Mouse (Mus musculus): ENCODE measurements around the gene Map4k3. TPM values are rescaled to one million over a fixed set of nuclear protein-coding genes. Genes with fewer than 3 reads are reported as not detected.
A peak's percentile ranks its signal among the peaks of the same experiment; 100 is the strongest.
"Not testable (repeated sequence)": the region's sequence is repeated elsewhere in the genome, so short reads cannot be mapped to it uniquely, and the experiment has no call there.

Gene Map4k3
- polyA plus RNA-seq, 1 experiment: 52.5 TPM

GRCm38 (mm10) chr17:80732256-80732655, 4.0 kb upstream of the Map4k3 start:
- Histone ChIP-seq H3K27ac (ENCODE audit: insufficient read depth, low read length) (no peak overlapping the region), H3K27me3 (ENCODE audit: control insufficient read depth, insufficient read depth, low read length, poor library complexity, severe bottlenecking) (no peaks in the 10 kb centered on the region), H3K9ac (ENCODE audit: low read depth, poor library complexity, severe bottlenecking) (no peak overlapping the region), H3K4me3 (ENCODE audit: low read depth, low read length) (no peak overlapping the region), H3K36me3 (ENCODE audit: control insufficient read depth, insufficient read depth, low read length, poor library complexity, severe bottlenecking) (no peaks in the 10 kb centered on the region), H3K4me1 (ENCODE audit: control insufficient read depth, insufficient read depth, low read length) (no peaks in the 10 kb centered on the region), H3K9me3 (replicated peaks; ENCODE audit: control insufficient read depth, insufficient read depth, low read length, poor library complexity, severe bottlenecking) (no peaks in the 10 kb centered on the region)
- TF ChIP-seq POLR2A (IDR thresholded peaks at IDR 0.05; ENCODE audit: insufficient read depth, low read length) (no peak), CTCF (IDR thresholded peaks at IDR 0.05; ENCODE audit: low read depth, low read length) (no peak), EP300 (IDR thresholded peaks at IDR 0.05; ENCODE audit: insufficient read depth, low read depth, low read length) (no peak)

- H3K4me3 ChIP-seq (ENCODE audit: low read depth, low read length); H3K27me3 ChIP-seq (ENCODE audit: control insufficient read depth, insufficient read depth, low read length, poor library complexity, severe bottlenecking); H3K9me3 ChIP-seq (replicated peaks; ENCODE audit: control insufficient read depth, insufficient read depth, low read length, poor library complexity, severe bottlenecking); H3K9ac ChIP-seq (ENCODE audit: low read depth, poor library complexity, severe bottlenecking); H3K27ac ChIP-seq (ENCODE audit: insufficient read depth, low read length); H3K36me3 ChIP-seq (ENCODE audit: control insufficient read depth, insufficient read depth, low read length, poor library complexity, severe bottlenecking); H3K4me1 ChIP-seq (ENCODE audit: control insufficient read depth, insufficient read depth, low read length): not testable (repeated sequence)
These were observed 2.0 kb upstream of the Map4k3 start for GRCm38 (mm10) chr17:80730283-80730682.

- Histone ChIP-seq H3K4me3 (ENCODE audit: low read depth, low read length) (no peak overlapping the region), H3K27me3 (ENCODE audit: control insufficient read depth, insufficient read depth, low read length, poor library complexity, severe bottlenecking) (no peaks in the 10 kb centered on the region), H3K9me3 (replicated peaks; ENCODE audit: control insufficient read depth, insufficient read depth, low read length, poor library complexity, severe bottlenecking) (no peaks in the 10 kb centered on the region), H3K4me1 (ENCODE audit: control insufficient read depth, insufficient read depth, low read length) (no peaks in the 10 kb centered on the region), H3K9ac (ENCODE audit: low read depth, poor library complexity, severe bottlenecking) (no peak overlapping the region), H3K27ac (ENCODE audit: insufficient read depth, low read length) (no peak overlapping the region), H3K36me3 (ENCODE audit: control insufficient read depth, insufficient read depth, low read length, poor library complexity, severe bottlenecking) (no peaks in the 10 kb centered on the region)
- no peak for TF ChIP-seq EP300 (IDR thresholded peaks at IDR 0.05; ENCODE audit: insufficient read depth, low read depth, low read length)
- no peak for TF ChIP-seq CTCF (IDR thresholded peaks at IDR 0.05; ENCODE audit: low read depth, low read length)
- no peak for TF ChIP-seq POLR2A (IDR thresholded peaks at IDR 0.05; ENCODE audit: insufficient read depth, low read length)
These were observed 1.5 kb upstream of the Map4k3 start for GRCm38 (mm10) chr17:80729825-80730224.

- no peaks in the 10 kb centered on the region for H3K9me3 ChIP-seq (replicated peaks; ENCODE audit: control insufficient read depth, insufficient read depth, low read length, poor library complexity, severe bottlenecking)
- no peak for TF ChIP-seq EP300 (IDR thresholded peaks at IDR 0.05; ENCODE audit: insufficient read depth, low read depth, low read length)
- TF ChIP-seq CTCF (IDR thresholded peaks at IDR 0.05; ENCODE audit: low read depth, low read length): no peak
- TF ChIP-seq POLR2A (IDR thresholded peaks at IDR 0.05; ENCODE audit: insufficient read depth, low read length): no peak
- no peak overlapping the region for H3K4me3 ChIP-seq (ENCODE audit: low read depth, low read length)
- no peak overlapping the region for H3K9ac ChIP-seq (ENCODE audit: low read depth, poor library complexity, severe bottlenecking)
- no peaks in the 10 kb centered on the region for H3K27me3 ChIP-seq (ENCODE audit: control insufficient read depth, insufficient read depth, low read length, poor library complexity, severe bottlenecking)
- no peaks in the 10 kb centered on the region for H3K36me3 ChIP-seq (ENCODE audit: control insufficient read depth, insufficient read depth, low read length, poor library complexity, severe bottlenecking)
- H3K4me1 ChIP-seq (ENCODE audit: control insufficient read depth, insufficient read depth, low read length): no peaks in the 10 kb centered on the region
- H3K27ac ChIP-seq (ENCODE audit: insufficient read depth, low read length): peak overlapping the region; percentile 85
These were observed 930 bp upstream of the Map4k3 start for GRCm38 (mm10) chr17:80729080-80729749.

GRCm38 (mm10) chr17:80727341-80727951, 839 bp downstream of the Map4k3 start:
- H3K4me1 ChIP-seq (ENCODE audit: control insufficient read depth, insufficient read depth, low read length): no peaks in the 10 kb centered on the region
- H3K36me3 ChIP-seq (ENCODE audit: control insufficient read depth, insufficient read depth, low read length, poor library complexity, severe bottlenecking): no peaks in the 10 kb centered on the region
- H3K27ac ChIP-seq (ENCODE audit: insufficient read depth, low read length): peak overlapping the region; percentile 68
- H3K9ac ChIP-seq (ENCODE audit: low read depth, poor library complexity, severe bottlenecking): peak overlapping the region; percentile 98
- peak overlapping the region; percentile 82 for H3K4me3 ChIP-seq (ENCODE audit: low read depth, low read length)
- no peak for TF ChIP-seq CTCF (IDR thresholded peaks at IDR 0.05; ENCODE audit: low read depth, low read length)
- TF ChIP-seq POLR2A (IDR thresholded peaks at IDR 0.05; ENCODE audit: insufficient read depth, low read length): no peak
- no peak for TF ChIP-seq EP300 (IDR thresholded peaks at IDR 0.05; ENCODE audit: insufficient read depth, low read depth, low read length)
- no peaks in the 10 kb centered on the region for H3K9me3 ChIP-seq (replicated peaks; ENCODE audit: control insufficient read depth, insufficient read depth, low read length, poor library complexity, severe bottlenecking)
- H3K27me3 ChIP-seq (ENCODE audit: control insufficient read depth, insufficient read depth, low read length, poor library complexity, severe bottlenecking): no peaks in the 10 kb centered on the region

- peak overlapping the region; percentile 69 for H3K4me3 ChIP-seq (ENCODE audit: low read depth, low read length)
- no peak overlapping the region for H3K27ac ChIP-seq (ENCODE audit: insufficient read depth, low read length)
These were observed 1.5 kb downstream of the Map4k3 start for GRCm38 (mm10) chr17:80726821-80727220.

More at GRCm38 (mm10) chr17:80726821-80727220, 1.5 kb downstream of the Map4k3 start:
- Histone ChIP-seq H3K9ac (ENCODE audit: low read depth, poor library complexity, severe bottlenecking) (peak overlapping the region; percentile 98), H3K27me3 (ENCODE audit: control insufficient read depth, insufficient read depth, low read length, poor library complexity, severe bottlenecking) (no peaks in the 10 kb centered on the region), H3K9me3 (replicated peaks; ENCODE audit: control insufficient read depth, insufficient read depth, low read length, poor library complexity, severe bottlenecking) (no peaks in the 10 kb centered on the region), H3K4me1 (ENCODE audit: control insufficient read depth, insufficient read depth, low read length) (no peaks in the 10 kb centered on the region), H3K36me3 (ENCODE audit: control insufficient read depth, insufficient read depth, low read length, poor library complexity, severe bottlenecking) (no peaks in the 10 kb centered on the region)
- no peak for TF ChIP-seq EP300 (IDR thresholded peaks at IDR 0.05; ENCODE audit: insufficient read depth, low read depth, low read length)
- no peak for TF ChIP-seq CTCF (IDR thresholded peaks at IDR 0.05; ENCODE audit: low read depth, low read length)
- TF ChIP-seq POLR2A (IDR thresholded peaks at IDR 0.05; ENCODE audit: insufficient read depth, low read length): no peak

Data from ES-Bruce4 (cell line).